Mouse (Mus musculus): Measurements from ENCODE around the gene Gm45785. TPM values are rescaled to one million over a fixed set of nuclear protein-coding genes. Genes with fewer than 3 reads are reported as not detected.

Gene Gm45785
- polyA plus RNA-seq (2012; rRNA removed; ENCODE audit: low replicate concordance): not detected in 2 replicates

GRCm38 (mm10) chr7:140855860-140856784, at the start of gene Gm45785:
Gene Gm45785 (minus strand): TSS chr7:140856331.

DNA sequence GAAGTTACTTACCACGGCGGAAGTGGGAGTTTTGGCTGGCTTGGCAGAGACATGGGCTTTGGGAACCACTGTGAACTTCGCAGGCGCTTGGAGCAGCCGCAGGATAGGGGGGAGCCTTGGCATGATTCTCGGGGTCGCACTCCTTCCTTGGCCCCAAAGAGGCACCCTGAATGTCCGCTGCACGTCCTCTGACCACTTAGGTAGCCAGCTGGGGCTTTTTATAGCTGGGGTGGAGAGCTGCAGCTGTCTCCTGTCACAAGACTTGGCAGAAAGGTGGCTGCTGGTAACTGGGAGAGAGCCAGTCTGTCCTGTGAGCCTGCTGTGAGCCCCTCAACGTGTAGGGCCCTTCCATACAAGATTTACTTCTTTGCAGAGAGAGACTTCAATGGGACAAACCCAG, 44.1 kb upstream of the Gm45785 start, which contains the start of gene Cox8b:
Cox8b (minus strand) TSS at position 227 of the 400 bp plus-strand sequence.

GRCm38 (mm10) chr7:140881696-140882468, 25.8 kb upstream of the Gm45785 start, which contains the start of the genes Psmd13 and Sirt3:
Gene Psmd13 (plus strand): TSS chr7:140881968.
Gene Sirt3 (minus strand): TSS chr7:140882309.

DNA sequence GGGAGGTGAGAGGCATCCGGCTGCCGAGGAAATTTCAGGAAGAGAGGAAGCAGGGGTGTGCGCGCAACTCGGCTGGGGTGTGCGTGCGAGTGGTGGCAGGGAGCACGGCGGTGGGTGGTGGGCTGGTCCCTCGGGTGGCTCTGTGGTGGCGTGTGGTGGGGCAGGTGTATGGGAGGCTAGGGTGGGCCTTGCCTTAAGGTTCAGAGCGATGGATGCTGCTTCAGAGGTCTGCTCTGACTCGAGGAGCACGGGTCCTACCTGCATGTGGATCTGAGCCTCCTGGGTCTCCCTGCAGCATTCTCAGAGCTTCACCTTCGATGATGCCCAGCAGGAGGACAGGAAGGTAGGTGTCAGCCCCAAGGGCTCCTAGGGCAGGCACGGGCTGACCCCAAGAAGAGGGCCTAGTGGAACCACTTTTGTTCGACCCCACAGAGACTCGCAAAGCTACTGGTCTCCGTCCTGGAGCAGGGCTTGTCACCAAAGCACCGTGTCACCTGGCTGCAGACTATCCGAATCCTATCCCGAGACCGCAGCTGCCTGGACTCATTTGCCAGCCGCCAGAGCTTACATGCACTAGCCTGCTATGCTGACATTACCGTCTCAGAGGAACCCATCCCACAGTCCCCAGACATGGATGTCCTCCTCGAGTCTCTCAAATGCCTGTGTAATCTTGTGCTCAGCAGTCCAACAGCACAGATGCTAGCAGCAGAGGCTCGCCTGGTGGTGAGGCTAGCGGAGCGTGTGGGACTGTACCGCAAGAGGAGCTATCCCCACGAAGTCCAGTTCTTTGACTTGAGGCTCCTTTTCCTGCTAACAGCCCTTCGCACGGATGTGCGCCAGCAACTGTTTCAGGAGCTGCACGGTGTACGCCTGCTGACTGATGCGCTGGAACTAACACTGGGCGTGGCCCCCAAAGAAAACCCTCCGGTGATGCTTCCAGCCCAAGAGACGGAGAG, 1.7 kb upstream of the Gm45785 start, which contains the start of gene Bet1l:
Bet1l (minus strand) TSS at position 28 of the 956 bp plus-strand sequence.

DNA sequence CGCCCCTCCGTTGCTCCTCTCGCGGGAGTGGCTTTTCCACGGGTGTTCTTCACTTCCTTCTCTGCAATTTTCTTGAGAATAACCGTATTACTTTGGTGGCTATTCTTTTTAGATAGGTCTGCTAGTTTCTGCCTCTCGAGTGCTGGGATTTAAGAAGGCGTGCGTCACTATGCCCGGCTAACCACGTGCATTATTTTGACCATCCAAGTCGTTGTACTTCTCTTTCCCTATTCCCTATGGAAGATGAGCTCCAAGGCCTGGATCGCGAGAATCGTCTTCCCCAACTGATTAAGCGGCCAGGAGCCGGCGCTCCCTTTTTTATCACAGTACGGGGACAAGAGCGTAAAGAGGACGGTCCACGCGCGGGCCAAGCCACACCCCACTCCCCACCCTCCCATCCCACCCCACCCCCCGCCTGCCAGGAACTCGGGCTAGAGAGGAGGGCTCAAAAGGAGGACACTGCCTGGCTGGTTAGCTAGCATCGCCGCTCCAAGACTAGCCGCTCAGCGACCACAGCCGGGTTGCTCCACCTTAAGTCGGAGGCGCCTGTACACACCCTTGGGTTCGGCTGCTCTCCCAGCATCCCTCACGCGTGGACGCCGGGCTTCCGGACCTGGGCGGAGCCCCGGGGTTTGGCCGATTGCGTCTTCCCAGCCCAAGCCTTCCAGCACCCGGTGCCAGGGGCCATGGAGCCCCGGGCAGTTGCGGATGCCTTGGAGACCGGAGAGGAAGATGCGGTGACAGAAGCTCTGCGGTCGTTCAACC, 836 bp upstream of the Gm45785 start, which contains the start of gene Ric8a:
Ric8a (plus strand) TSS at position 173 of the 765 bp plus-strand sequence.

DNA sequence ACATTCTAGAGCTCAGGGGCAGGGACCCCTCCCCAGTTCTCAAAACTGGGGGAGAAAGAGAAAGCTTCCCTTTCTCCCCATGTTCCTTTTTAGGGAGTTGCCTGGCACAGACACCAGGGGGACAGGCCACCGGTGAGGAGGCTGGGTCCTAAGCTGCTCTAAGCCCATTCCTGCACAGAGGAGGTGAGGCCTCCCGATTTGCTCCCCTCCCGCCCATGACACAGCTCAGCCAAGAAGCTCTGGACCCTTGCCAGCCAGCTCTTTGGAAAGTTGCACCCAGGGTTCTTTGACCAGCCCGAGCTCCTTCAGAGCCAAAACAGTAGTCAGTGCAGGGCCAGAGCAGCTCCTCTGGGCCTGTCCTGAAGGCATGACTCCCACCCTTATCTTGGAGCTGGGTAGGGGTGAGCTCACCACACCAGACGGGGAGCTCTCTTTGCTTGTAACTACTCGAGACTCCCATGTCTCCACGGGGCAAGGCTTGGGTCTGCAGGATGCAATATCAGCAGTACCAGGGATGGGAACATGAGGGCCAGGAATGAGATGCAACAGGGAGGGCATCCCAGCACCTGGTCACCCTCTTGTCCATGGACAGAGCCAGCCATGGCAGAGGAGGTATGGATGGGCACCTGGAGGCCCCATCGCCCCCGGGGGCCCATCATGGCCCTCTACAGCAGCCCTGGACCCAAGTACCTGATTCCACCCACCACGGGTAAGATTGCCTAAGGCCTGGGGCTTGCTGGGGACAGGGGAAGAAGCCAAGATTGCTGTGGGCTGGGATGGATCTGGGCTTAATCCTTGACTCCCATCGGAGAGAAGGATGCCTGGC, 8.2 kb downstream of the Gm45785 start, which contains the start of gene Odf3:
Odf3 (plus strand) TSS at position 51 of the 826 bp plus-strand sequence.

DNA sequence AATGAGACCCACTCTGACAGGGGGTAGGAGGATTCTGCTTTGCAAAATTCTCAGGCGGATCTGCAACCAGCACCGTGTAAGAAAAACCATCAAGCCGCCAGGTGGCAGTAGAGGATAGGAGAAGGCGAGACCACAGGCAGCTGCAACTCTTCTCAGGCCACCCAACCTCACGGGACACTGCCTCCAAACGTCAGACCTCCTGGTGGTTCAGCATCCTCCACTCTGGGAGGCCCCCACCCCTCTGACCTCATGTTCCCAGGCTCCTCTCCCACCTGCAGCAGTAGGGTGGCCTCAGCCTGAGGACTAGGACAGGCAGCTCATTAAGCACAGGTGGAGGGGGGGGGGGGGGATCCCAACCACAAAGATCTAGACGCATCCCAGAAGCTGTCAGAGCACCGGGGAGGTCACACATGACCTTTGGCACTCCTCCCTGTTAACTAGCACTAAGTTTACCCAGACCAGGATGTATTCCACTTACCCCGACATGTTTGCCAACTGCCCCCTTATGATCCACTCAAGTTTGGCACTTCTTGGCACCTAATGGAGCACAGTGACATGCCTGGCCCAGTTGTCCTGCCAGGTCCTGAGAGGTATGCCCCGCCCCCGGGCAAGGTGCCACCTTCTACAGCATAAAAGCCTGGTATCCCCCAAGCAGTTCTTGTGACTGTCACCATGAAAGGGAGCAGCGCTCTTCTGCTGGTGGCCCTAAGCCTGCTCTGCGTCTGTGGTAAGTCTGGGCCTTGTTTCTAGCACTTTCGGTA, 11.0 kb downstream of the Gm45785 start, which contains the start of gene Scgb1c1:
Scgb1c1 (plus strand) TSS at position 643 of the 761 bp plus-strand sequence.

GRCm38 (mm10) chr7:140834968-140835757, 21.0 kb downstream of the Gm45785 start, which contains the start of gene Urah:
Gene Urah (plus strand): TSS chr7:140835018.

DNA sequence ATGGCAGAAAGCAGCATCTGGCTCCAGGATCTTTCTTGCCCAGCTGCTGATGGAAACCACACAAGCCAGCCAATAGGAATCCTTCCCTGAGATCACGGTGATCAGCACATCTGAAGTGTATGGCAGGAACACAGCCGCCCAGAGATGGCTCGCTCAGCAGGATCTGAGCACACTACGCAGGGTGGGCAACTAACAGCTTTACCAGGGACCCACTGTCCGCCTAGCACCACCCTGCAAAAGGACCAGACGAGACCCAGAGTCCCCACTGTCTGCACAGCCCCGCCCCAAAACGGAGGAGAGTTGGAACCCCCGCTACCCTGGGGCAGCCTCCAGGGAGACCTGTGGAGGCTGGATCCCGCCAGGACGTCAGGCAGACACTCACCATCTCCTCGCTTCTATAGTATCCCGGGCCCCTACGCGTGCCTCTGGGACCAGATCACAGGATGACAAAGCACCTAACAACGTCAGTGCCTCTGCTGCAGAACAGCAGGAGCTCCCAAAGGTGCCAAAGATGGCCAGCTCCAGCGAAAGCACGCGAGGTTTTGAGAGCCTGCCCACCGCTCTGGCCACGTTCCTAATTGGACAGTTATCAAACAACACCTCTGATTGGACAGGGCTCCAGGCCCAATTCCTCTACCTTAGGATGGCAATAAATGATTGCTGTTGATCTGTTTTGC, 34.3 kb downstream of the Gm45785 start, which contains the start of gene Zfp941:
Zfp941 (minus strand) TSS at position 526 of the 677 bp plus-strand sequence.

GRCm38 (mm10) chr7:140787406-140788052, 68.6 kb downstream of the Gm45785 start, which contains the start of gene Syce1:
Gene Syce1 (minus strand): TSS chr7:140787852.

Other genes starting within 250 kb of the Gm45785 start
- not detected in 2 replicates for gene Olfr61, start 227.4 kb downstream of the Gm45785 start, polyA plus RNA-seq (2012; rRNA removed; ENCODE audit: low replicate concordance)
- not detected in 2 replicates for gene Olfr53, start 209.9 kb downstream of the Gm45785 start, polyA plus RNA-seq (2012; rRNA removed; ENCODE audit: low replicate concordance)
- gene Olfr539, start 196.4 kb downstream of the Gm45785 start, polyA plus RNA-seq (2012; rRNA removed; ENCODE audit: low replicate concordance): not detected in 2 replicates
- gene Olfr45, start 174.4 kb downstream of the Gm45785 start, polyA plus RNA-seq (2012; rRNA removed; ENCODE audit: low replicate concordance): not detected in 2 replicates
- not detected in 2 replicates for gene Olfr541, start 159.1 kb downstream of the Gm45785 start, polyA plus RNA-seq (2012; rRNA removed; ENCODE audit: low replicate concordance)
- 154 and 260 TPM in 2 replicates for gene Cyp2e1, start 92.6 kb downstream of the Gm45785 start, polyA plus RNA-seq (2012; rRNA removed; ENCODE audit: low replicate concordance)
- 0.12 and 0.17 TPM in 2 replicates for gene Syce1, start 68.5 kb downstream of the Gm45785 start, polyA plus RNA-seq (2012; rRNA removed; ENCODE audit: low replicate concordance)
- gene Zfp941, start 34.2 kb downstream of the Gm45785 start, polyA plus RNA-seq (2012; rRNA removed; ENCODE audit: low replicate concordance): 0.02 and 0.07 TPM in 2 replicates
- 35.9 and 51.0 TPM in 2 replicates for gene Urah, start 21.3 kb downstream of the Gm45785 start, polyA plus RNA-seq (2012; rRNA removed; ENCODE audit: low replicate concordance)
- gene Scgb1c1, start 10.8 kb downstream of the Gm45785 start, polyA plus RNA-seq (2012; rRNA removed; ENCODE audit: low replicate concordance): not detected in 2 replicates
- 0.19 and 0.24 TPM in 2 replicates for gene Odf3, start 8.5 kb downstream of the Gm45785 start, polyA plus RNA-seq (2012; rRNA removed; ENCODE audit: low replicate concordance)
- 125 and 131 TPM in 2 replicates for gene Ric8a, start 626 bp upstream of the Gm45785 start, polyA plus RNA-seq (2012; rRNA removed; ENCODE audit: low replicate concordance)
- 23.2 and 34.0 TPM in 2 replicates for gene Bet1l, start 1.2 kb upstream of the Gm45785 start, polyA plus RNA-seq (2012; rRNA removed; ENCODE audit: low replicate concordance)
- 48.3 and 59.6 TPM in 2 replicates for gene Psmd13, start 25.6 kb upstream of the Gm45785 start, polyA plus RNA-seq (2012; rRNA removed; ENCODE audit: low replicate concordance)
- gene Sirt3, start 26.0 kb upstream of the Gm45785 start, polyA plus RNA-seq (2012; rRNA removed; ENCODE audit: low replicate concordance): 29.0 and 45.3 TPM in 2 replicates
- 395 and 928 TPM in 2 replicates for gene Cox8b, start 44.1 kb upstream of the Gm45785 start, polyA plus RNA-seq (2012; rRNA removed; ENCODE audit: low replicate concordance)
- 0.30 TPM in 1 of 2 replicates, not detected in the other for gene Nlrp6, start 64.6 kb upstream of the Gm45785 start, polyA plus RNA-seq (2012; rRNA removed; ENCODE audit: low replicate concordance)
- gene Pgghg, start 85.1 kb upstream of the Gm45785 start, polyA plus RNA-seq (2012; rRNA removed; ENCODE audit: low replicate concordance): 49.9 and 60.2 TPM in 2 replicates
- gene Ifitm5, start 94.0 kb upstream of the Gm45785 start, polyA plus RNA-seq (2012; rRNA removed; ENCODE audit: low replicate concordance): 2.6 and 4.0 TPM in 2 replicates
- gene Gm45717, start 99.6 kb upstream of the Gm45785 start, polyA plus RNA-seq (2012; rRNA removed; ENCODE audit: low replicate concordance): not detected in 2 replicates
- gene Ifitm2, start 99.7 kb upstream of the Gm45785 start, polyA plus RNA-seq (2012; rRNA removed; ENCODE audit: low replicate concordance): 1,072 and 1,260 TPM in 2 replicates
- gene Ifitm1, start 110.9 kb upstream of the Gm45785 start, polyA plus RNA-seq (2012; rRNA removed; ENCODE audit: low replicate concordance): 132 and 165 TPM in 2 replicates
- 410 and 816 TPM in 2 replicates for gene Ifitm3, start 154.4 kb upstream of the Gm45785 start, polyA plus RNA-seq (2012; rRNA removed; ENCODE audit: low replicate concordance)
- gene Ifitm6, start 161.6 kb upstream of the Gm45785 start, polyA plus RNA-seq (2012; rRNA removed; ENCODE audit: low replicate concordance): 10.7 and 37.4 TPM in 2 replicates
- gene Gm17387, start 172.8 kb upstream of the Gm45785 start, polyA plus RNA-seq (2012; rRNA removed; ENCODE audit: low replicate concordance): not detected in 2 replicates
- 1.0 and 2.5 TPM in 2 replicates for gene B4galnt4, start 204.8 kb upstream of the Gm45785 start, polyA plus RNA-seq (2012; rRNA removed; ENCODE audit: low replicate concordance)
- 30.8 and 48.9 TPM in 2 replicates for gene Pkp3, start 221.9 kb upstream of the Gm45785 start, polyA plus RNA-seq (2012; rRNA removed; ENCODE audit: low replicate concordance)
- gene Sigirr, start 244.2 kb upstream of the Gm45785 start, polyA plus RNA-seq (2012; rRNA removed; ENCODE audit: low replicate concordance): 30.1 and 44.1 TPM in 2 replicates

Measured in mammary gland, adult 2 months (tissue).